Mouse (Mus musculus) midbrain, postnatal 0 days (tissue): Measurements from ENCODE around the gene Gpr45. TPM values are rescaled to one million over a fixed set of nuclear protein-coding genes. Genes with fewer than 3 reads are reported as not detected.

Source experiments
- ATAC-seq: fragments of 200-750 bp; cut with Nextera tagmentation; 2 replicates; pipeline ENCODE4 v1.8.0; 2017; ENCODE audit warnings: moderate number of reproducible peaks, mild to moderate bottlenecking, moderate TSS enrichment, moderate library complexity; ENCODE audit not compliant: low FRiP score
- DNase-seq: peaks from one replicate; pipeline ENCODE4 v3.0.0-alpha.2; 2015; ENCODE audit warnings: low spot score
- H3K27ac ChIP-seq: fragments of 300-500 bp; sonication (generic); 2 replicates; pipeline ENCODE4 v1.5.1; 2014; ENCODE audit warnings: low read depth, mild to moderate bottlenecking, low read length, mixed read lengths
- H3K27me3 ChIP-seq: fragments of 300-500 bp; sonication (generic); 2 replicates; pipeline ENCODE4 v1.6.1; 2014; ENCODE audit warnings: low read length, control low read depth, mixed read lengths; ENCODE audit not compliant: insufficient read depth
- H3K36me3 ChIP-seq: fragments of 300-500 bp; sonication (generic); 2 replicates; pipeline ENCODE4 v1.6.1; 2014; ENCODE audit warnings: low read length, control low read depth, mixed read lengths; ENCODE audit not compliant: insufficient read depth
- H3K4me1 ChIP-seq: fragments of 300-500 bp; sonication (generic); 2 replicates; pipeline ENCODE4 v1.6.1; 2014; ENCODE audit warnings: mild to moderate bottlenecking, control low read depth, antibody characterized with exemption, low read length, mixed read lengths; ENCODE audit not compliant: insufficient read depth
- H3K4me2 ChIP-seq: fragments of 300-500 bp; sonication (generic); 2 replicates; pipeline ENCODE4 v1.6.1; 2014; ENCODE audit warnings: low read depth, mild to moderate bottlenecking, low read length, mixed read lengths; ENCODE audit not compliant: poor library complexity, severe bottlenecking
- H3K4me3 ChIP-seq: fragments of 300-500 bp; sonication (generic); 2 replicates; pipeline ENCODE4 v1.5.1; 2014; ENCODE audit warnings: low read depth, mild to moderate bottlenecking, low read length, moderate library complexity
- H3K9ac ChIP-seq: fragments of 300-500 bp; sonication (generic); replicated peaks from 2 replicates; pipeline ENCODE4 v1.6.1; 2014; ENCODE audit warnings: mild to moderate bottlenecking, low read length, moderate library complexity, mixed read lengths; ENCODE audit not compliant: poor library complexity, severe bottlenecking
- H3K9me3 ChIP-seq: fragments of 300-500 bp; sonication (generic); 2 replicates; pipeline ENCODE4 v1.6.1; 2016; ENCODE audit warnings: low read length, control low read depth
- CTCF ChIP-seq: IDR thresholded peaks from 2 replicates; pipeline ENCODE4 v1.5.1; 2016; ENCODE audit warnings: antibody characterized with exemption, mild to moderate bottlenecking
- WGBS: fragments of 180-500 bp; shearing (Covaris S2); extraction: QIAGEN DNeasy Blood & Tissue Kit; methylation state at CpG from one replicate; pipeline ENCODE4 v1.1.7; 2014; 5-methylcytosine and 5-hydroxymethylcytosine counted together
- polyA plus RNA-seq: library from polyadenylated mRNA; unstranded; fragments of >200 nt; fragmentation: Nextera tagmentation; extraction: Ambion mirVana; gene quantifications from 2 replicates; pipeline ENCODE4 v1.2.1, GENCODE M21; 2015
- total RNA-seq: library from RNA; depleted of rRNA; stranded (reverse); fragments of >200 nt; gene quantifications from 2 replicates; pipeline ENCODE4 v1.2.3, GENCODE M21; 2014

The Gpr45 gene
- total and polyA plus RNA-seq, 2 experiments from 2014 or later = 11.1 to 20.4 TPM

- Histone ChIP-seq H3K4me1 (no peaks in the 10 kb centered on the region), H3K27me3 (no peaks in the 10 kb centered on the region), H3K9me3 (no peaks in the 10 kb centered on the region), H3K36me3 (peaks cover 20% of the 10 kb centered on the region), H3K4me3 (no peak overlapping the region), H3K4me2 (no peak overlapping the region), H3K27ac (no peak overlapping the region), H3K9ac (no peak overlapping the region)
- TF ChIP-seq CTCF = no peak
- ATAC-seq (no peak), DNase-seq (no peak)
- WGBS = 86% methylated on average over 7 of the region's 7 CpGs
Measured at GRCm38 (mm10) chr1:43036014-43036413, 83.3 kb downstream of the Gpr45 start.

- Histone ChIP-seq H3K36me3 (0 out of 2 replicates have a peak, but pooled peaks cover 3% of the 10 kb centered on the region), H3K9ac (no peak overlapping the region), H3K27me3 (no peaks in the 10 kb centered on the region), H3K9me3 (no peaks in the 10 kb centered on the region), H3K4me2 (no peak overlapping the region), H3K4me1 (0 out of 2 replicates have a peak, but pooled peaks cover 2% of the 10 kb centered on the region), H3K27ac (no peak overlapping the region), H3K4me3 (no peak overlapping the region)
- DNase-seq (peak; percentile 58), ATAC-seq (peak; percentile 61)
- 27% methylated on average over 6 of the region's 6 CpGs for WGBS
- TF ChIP-seq CTCF = peak; percentile 72
Measured at GRCm38 (mm10) chr1:43042271-43042670, 89.6 kb downstream of the Gpr45 start.

GRCm38 (mm10) chr1:43045204-43045982, 92.7 kb downstream of the Gpr45 start:
- Histone ChIP-seq H3K4me1 (0 out of 2 replicates have a peak, but pooled peaks cover 2% of the 10 kb centered on the region), H3K4me3 (no peak overlapping the region), H3K36me3 (peaks cover 8% of the 10 kb centered on the region; the same call in 1 of the 2 replicates), H3K9ac (no peak overlapping the region), H3K27ac (no peak overlapping the region), H3K4me2 (no peak overlapping the region), H3K9me3 (no peaks in the 10 kb centered on the region), H3K27me3 (no peaks in the 10 kb centered on the region)
- DNase-seq (peak; percentile 33), ATAC-seq (no peak)
- WGBS = 78% methylated on average over 14 of the region's 14 CpGs
- TF ChIP-seq CTCF = no peak

- 81% methylated on average over 2 of the region's 2 CpGs for WGBS
- Histone ChIP-seq H3K4me2 (no peak overlapping the region), H3K4me3 (no peak overlapping the region), H3K27me3 (no peaks in the 10 kb centered on the region), H3K9ac (no peak overlapping the region), H3K27ac (no peak overlapping the region), H3K4me1 (0 out of 2 replicates have a peak, but pooled peaks cover 2% of the 10 kb centered on the region), H3K9me3 (no peaks in the 10 kb centered on the region), H3K36me3 (peaks cover 21% of the 10 kb centered on the region)
- no peak for TF ChIP-seq CTCF
- DNase-seq (no peak), ATAC-seq (no peak)
Measured at GRCm38 (mm10) chr1:43046990-43047389, 94.3 kb downstream of the Gpr45 start.

GRCm38 (mm10) chr1:43047811-43048210, 95.1 kb downstream of the Gpr45 start:
- Histone ChIP-seq H3K9ac (no peak overlapping the region), H3K4me3 (no peak overlapping the region), H3K9me3 (no peaks in the 10 kb centered on the region), H3K27ac (no peak overlapping the region), H3K4me1 (no peaks in the 10 kb centered on the region), H3K36me3 (peaks cover 24% of the 10 kb centered on the region), H3K27me3 (no peaks in the 10 kb centered on the region), H3K4me2 (no peak overlapping the region)
- TF ChIP-seq CTCF = no peak
- WGBS = 74% methylated on average over 10 of the region's 10 CpGs
- 0 out of 2 replicates have a peak, but pooled peaks have one; percentile 41 for ATAC-seq
- no peak for DNase-seq

GRCm38 (mm10) chr1:43051903-43052302, 99.2 kb downstream of the Gpr45 start:
- peak; percentile 35; the same call in 1 of the 2 replicates for ATAC-seq
- H3K4me1 ChIP-seq = no peaks in the 10 kb centered on the region
- no peaks in the 10 kb centered on the region for H3K27me3 ChIP-seq
- no peak overlapping the region for H3K4me3 ChIP-seq
- H3K4me2 ChIP-seq = no peak overlapping the region
- no peak overlapping the region for H3K27ac ChIP-seq
- H3K36me3 ChIP-seq = peaks cover 49% of the 10 kb centered on the region
- no peaks in the 10 kb centered on the region for H3K9me3 ChIP-seq
- TF ChIP-seq CTCF = peak; percentile 65
- H3K9ac ChIP-seq = no peak overlapping the region
- 98% methylated on average over 5 of the region's 5 CpGs for WGBS
- DNase-seq = peak; percentile 30
